Mouse (Mus musculus) forebrain, embryonic 14.5 days (tissue): ENCODE results near the gene Arhgef3. TPM values are rescaled to one million over a fixed set of nuclear protein-coding genes. Genes with fewer than 3 reads are reported as not detected.
A peak's percentile ranks its signal among the peaks of the same experiment; 100 is the strongest.

Experiments used
- ATAC-seq: fragments of 200-750 bp; cut with Nextera tagmentation; 2 replicates; pipeline ENCODE4 v1.8.0; 2017; ENCODE audit warnings: mild to moderate bottlenecking, moderate library complexity
- DNase-seq: peaks from one replicate; pipeline ENCODE4 v3.0.0-alpha.2; 2015; ENCODE audit warnings: low spot score
- H3K27ac ChIP-seq: fragments of 300-500 bp; sonication (generic); 2 replicates; pipeline ENCODE4 v1.5.1; 2014; ENCODE audit warnings: low read depth, mild to moderate bottlenecking, control low read depth, low read length, moderate library complexity
- H3K27me3 ChIP-seq: fragments of 300-500 bp; sonication (generic); replicated peaks from 2 replicates; pipeline ENCODE4 v1.6.1; 2014; ENCODE audit warnings: low read length, control low read depth, mixed read lengths; ENCODE audit not compliant: control insufficient read depth, insufficient read depth
- H3K36me3 ChIP-seq: fragments of 300-500 bp; sonication (generic); 2 replicates; pipeline ENCODE4 v1.6.1; 2014; ENCODE audit warnings: low read length, control low read depth; ENCODE audit not compliant: control insufficient read depth, insufficient read depth
- H3K4me1 ChIP-seq: fragments of 300-500 bp; sonication (generic); 2 replicates; pipeline ENCODE4 v1.6.1; 2014; ENCODE audit warnings: antibody characterized with exemption, low read length, control low read depth; ENCODE audit not compliant: control insufficient read depth, insufficient read depth
- H3K4me2 ChIP-seq: fragments of 300-500 bp; sonication (generic); 2 replicates; pipeline ENCODE4 v1.6.1; 2014; ENCODE audit warnings: mild to moderate bottlenecking, control low read depth, low read length
- H3K4me3 ChIP-seq: fragments of 300-500 bp; sonication (generic); 2 replicates; pipeline ENCODE4 v1.5.1; 2014; ENCODE audit warnings: low read depth, low read length, control low read depth
- H3K9ac ChIP-seq: fragments of 300-500 bp; sonication (generic); 2 replicates; pipeline ENCODE4 v1.6.1; 2014; ENCODE audit warnings: mild to moderate bottlenecking, low read length, control low read depth, moderate library complexity
- H3K9me3 ChIP-seq: fragments of 300-500 bp; sonication (generic); replicated peaks from 2 replicates; pipeline ENCODE4 v1.6.1; 2016; ENCODE audit warnings: low read length, control low read depth, mixed read lengths; ENCODE audit not compliant: control insufficient read depth
- WGBS: fragments of 180-500 bp; shearing (Covaris S2); extraction: QIAGEN DNeasy Blood & Tissue Kit; methylation state at CpG from one replicate; pipeline ENCODE4 v1.1.7; 2014; 5-methylcytosine and 5-hydroxymethylcytosine counted together
- polyA plus RNA-seq: library from polyadenylated mRNA; unstranded; fragments of >200 nt; fragmentation: Nextera tagmentation; extraction: Ambion mirVana; gene quantifications from 2 replicates; pipeline ENCODE4 v1.2.1, GENCODE M21; 2014

Arhgef3 gene
- polyA plus RNA-seq, 1 experiment from 2014 or later = 3.0 TPM

DNA sequence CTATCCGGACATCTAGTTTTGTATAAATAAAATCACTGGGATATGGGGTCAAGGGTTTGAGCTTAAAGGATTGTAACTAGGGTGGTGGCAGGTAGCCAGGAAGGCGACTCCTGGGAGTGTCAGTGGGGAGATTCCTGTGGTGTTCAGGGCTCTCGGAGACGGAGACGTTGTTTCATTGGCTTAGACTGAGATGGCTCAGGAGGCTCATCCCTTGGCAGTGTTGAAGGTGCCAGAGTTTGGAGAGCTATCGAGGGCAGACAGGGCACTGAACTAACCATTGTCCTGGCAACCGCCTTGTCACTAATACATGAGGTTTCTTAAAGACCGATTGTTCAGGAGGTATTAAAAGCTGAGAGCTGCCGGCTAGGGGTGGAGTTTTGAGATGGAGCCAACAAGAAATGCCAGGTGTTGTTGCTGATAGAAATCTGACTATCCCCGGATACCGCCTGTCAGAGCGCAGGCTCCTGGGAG, 60.2 kb downstream of the Arhgef3 start:
- no peak overlapping the region for H3K4me3 ChIP-seq
- H3K9me3 ChIP-seq = no peaks in the 10 kb centered on the region
- ATAC-seq = no peak
- 45% methylated on average over 12 of the region's 12 CpGs for WGBS
- H3K4me2 ChIP-seq = no peak overlapping the region
- peak; percentile 24 for DNase-seq
- H3K9ac ChIP-seq = no peak overlapping the region
- H3K36me3 ChIP-seq = no peaks in the 10 kb centered on the region
- H3K4me1 ChIP-seq = no peaks in the 10 kb centered on the region
- H3K27ac ChIP-seq = no peak overlapping the region
- no peaks in the 10 kb centered on the region for H3K27me3 ChIP-seq

DNA sequence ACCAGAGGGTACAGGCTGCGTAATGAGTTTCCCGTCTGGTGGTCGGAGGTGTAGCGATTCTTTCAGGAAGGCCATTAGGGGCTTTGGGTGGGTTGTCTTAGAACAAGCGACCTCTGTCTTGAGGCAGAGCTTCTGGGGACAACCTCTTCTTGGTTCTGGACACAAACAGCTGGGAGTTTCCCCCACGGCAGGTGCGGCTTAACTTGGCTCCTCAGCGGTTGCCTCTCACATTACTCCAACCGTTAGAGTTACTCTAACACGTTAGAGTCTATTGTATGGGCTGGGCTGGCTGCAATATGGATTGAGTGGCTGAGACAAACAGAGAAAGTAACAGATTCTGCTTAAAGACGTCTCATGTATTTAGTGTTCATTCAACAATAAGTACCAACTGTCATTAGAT, 60.6 kb downstream of the Arhgef3 start:
- H3K27me3 ChIP-seq = no peaks in the 10 kb centered on the region
- H3K9ac ChIP-seq = no peak overlapping the region
- DNase-seq (no peak), ATAC-seq (no peak)
- WGBS = 64% methylated on average over 11 of the region's 11 CpGs
- H3K27ac ChIP-seq = no peak overlapping the region
- no peaks in the 10 kb centered on the region for H3K4me1 ChIP-seq
- no peak overlapping the region for H3K4me2 ChIP-seq
- H3K4me3 ChIP-seq = no peak overlapping the region
- H3K9me3 ChIP-seq = no peaks in the 10 kb centered on the region
- H3K36me3 ChIP-seq = no peaks in the 10 kb centered on the region

GRCm38 (mm10) chr14:27177800-27178559, 63.3 kb downstream of the Arhgef3 start:
- Histone ChIP-seq H3K4me2 (no peak overlapping the region), H3K9ac (no peak overlapping the region), H3K27me3 (no peaks in the 10 kb centered on the region), H3K9me3 (no peaks in the 10 kb centered on the region), H3K4me3 (no peak overlapping the region), H3K4me1 (no peaks in the 10 kb centered on the region), H3K27ac (no peak overlapping the region), H3K36me3 (no peaks in the 10 kb centered on the region)
- no peak for DNase-seq
- WGBS = 93% methylated on average over 8 of the region's 8 CpGs
- ATAC-seq = no peak

DNA sequence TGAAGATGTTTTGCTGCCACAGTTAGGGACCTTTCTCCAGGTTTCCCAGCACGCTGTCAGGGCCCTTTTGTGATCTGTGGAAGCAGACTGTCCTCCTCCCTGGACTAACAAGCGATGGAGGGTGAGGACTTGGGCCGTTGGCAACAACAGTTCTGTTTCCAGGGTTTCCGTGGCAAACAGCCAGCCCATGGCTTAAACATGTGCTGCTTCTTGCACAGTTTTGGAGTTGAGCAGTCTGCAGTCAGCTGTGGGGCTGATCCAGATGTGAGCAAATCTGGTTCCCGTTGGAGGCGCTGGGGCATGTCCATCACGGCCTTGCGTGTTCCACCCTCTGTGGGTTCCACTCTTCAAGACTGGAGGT, 63.8 kb downstream of the Arhgef3 start:
- 72% methylated on average over 8 of the region's 8 CpGs for WGBS
- H3K4me2 ChIP-seq = no peak overlapping the region
- no peak overlapping the region for H3K9ac ChIP-seq
- H3K27me3 ChIP-seq = no peaks in the 10 kb centered on the region
- no peaks in the 10 kb centered on the region for H3K4me1 ChIP-seq
- H3K4me3 ChIP-seq = no peak overlapping the region
- no peak for ATAC-seq
- no peaks in the 10 kb centered on the region for H3K36me3 ChIP-seq
- no peaks in the 10 kb centered on the region for H3K9me3 ChIP-seq
- DNase-seq = peak; percentile 60
- H3K27ac ChIP-seq = no peak overlapping the region

- no peaks in the 10 kb centered on the region for H3K36me3 ChIP-seq
- ATAC-seq (no peak), DNase-seq (no peak)
- H3K9ac ChIP-seq = no peak overlapping the region
- no peaks in the 10 kb centered on the region for H3K27me3 ChIP-seq
- no peak overlapping the region for H3K27ac ChIP-seq
- no peaks in the 10 kb centered on the region for H3K4me1 ChIP-seq
- no peaks in the 10 kb centered on the region for H3K9me3 ChIP-seq
- no peak overlapping the region for H3K4me2 ChIP-seq
- no peak overlapping the region for H3K4me3 ChIP-seq
- 90% methylated on average over 7 of the region's 7 CpGs for WGBS
These were observed 65.1 kb downstream of the Arhgef3 start for GRCm38 (mm10) chr14:27179771-27180170.

GRCm38 (mm10) chr14:27182059-27182458, 67.4 kb downstream of the Arhgef3 start:
- no peak for DNase-seq
- no peak overlapping the region for H3K9ac ChIP-seq
- H3K4me3 ChIP-seq = no peak overlapping the region
- no peak overlapping the region for H3K27ac ChIP-seq
- H3K27me3 ChIP-seq = no peaks in the 10 kb centered on the region
- no peaks in the 10 kb centered on the region for H3K36me3 ChIP-seq
- H3K9me3 ChIP-seq = no peaks in the 10 kb centered on the region
- 83% methylated on average over 11 of the region's 11 CpGs for WGBS
- ATAC-seq = no peak
- H3K4me1 ChIP-seq = no peaks in the 10 kb centered on the region
- H3K4me2 ChIP-seq = no peak overlapping the region

- WGBS = 75% methylated on average over 11 of the region's 11 CpGs
These were observed 68.1 kb downstream of the Arhgef3 start for GRCm38 (mm10) chr14:27182646-27183438.

GRCm38 (mm10) chr14:27183501-27184230, 69.0 kb downstream of the Arhgef3 start:
- 69% methylated on average over 16 of the region's 16 CpGs for whole genome bisulfite sequencing
- ATAC-seq (no peak), DNase-seq (peak; percentile 70)
- Histone ChIP-seq H3K27me3 (no peaks in the 10 kb centered on the region), H3K9ac (no peak overlapping the region), H3K36me3 (no peaks in the 10 kb centered on the region), H3K27ac (no peak overlapping the region), H3K4me2 (no peak overlapping the region), H3K4me1 (no peaks in the 10 kb centered on the region), H3K9me3 (no peaks in the 10 kb centered on the region), H3K4me3 (no peak overlapping the region)

More at GRCm38 (mm10) chr14:27182646-27183438, 68.1 kb downstream of the Arhgef3 start:
- Histone ChIP-seq H3K4me1 (no peaks in the 10 kb centered on the region), H3K4me2 (no peak overlapping the region), H3K9ac (no peak overlapping the region), H3K9me3 (no peaks in the 10 kb centered on the region), H3K27me3 (no peaks in the 10 kb centered on the region), H3K4me3 (no peak overlapping the region), H3K27ac (no peak overlapping the region), H3K36me3 (no peaks in the 10 kb centered on the region)
- no peak for DNase-seq
- ATAC-seq = peak; percentile 42; the same call in 1 of the 2 replicates
